Mouse (Mus musculus): ENCODE results near the gene Dclre1b.
"Not testable (repeated sequence)": the region's sequence is repeated elsewhere in the genome, so short reads cannot be mapped to it uniquely, and the experiment has no call there.

Gene Dclre1b
- long read RNA-seq, experiment 1, full-length matches to known transcripts: 3 of 5 reads
- long read RNA-seq, experiment 1, partial matches to known transcripts: 0 of 5 reads
- long read RNA-seq, experiment 1, other reads (novel, unspliced or antisense): 2 of 5 reads
- long read RNA-seq, experiment 2, full-length matches to known transcripts: 7 of 8 reads
- long read RNA-seq, experiment 2, partial matches to known transcripts: 0 of 8 reads
- long read RNA-seq, experiment 2, other reads (novel, unspliced or antisense): 1 of 8 reads

DNA sequence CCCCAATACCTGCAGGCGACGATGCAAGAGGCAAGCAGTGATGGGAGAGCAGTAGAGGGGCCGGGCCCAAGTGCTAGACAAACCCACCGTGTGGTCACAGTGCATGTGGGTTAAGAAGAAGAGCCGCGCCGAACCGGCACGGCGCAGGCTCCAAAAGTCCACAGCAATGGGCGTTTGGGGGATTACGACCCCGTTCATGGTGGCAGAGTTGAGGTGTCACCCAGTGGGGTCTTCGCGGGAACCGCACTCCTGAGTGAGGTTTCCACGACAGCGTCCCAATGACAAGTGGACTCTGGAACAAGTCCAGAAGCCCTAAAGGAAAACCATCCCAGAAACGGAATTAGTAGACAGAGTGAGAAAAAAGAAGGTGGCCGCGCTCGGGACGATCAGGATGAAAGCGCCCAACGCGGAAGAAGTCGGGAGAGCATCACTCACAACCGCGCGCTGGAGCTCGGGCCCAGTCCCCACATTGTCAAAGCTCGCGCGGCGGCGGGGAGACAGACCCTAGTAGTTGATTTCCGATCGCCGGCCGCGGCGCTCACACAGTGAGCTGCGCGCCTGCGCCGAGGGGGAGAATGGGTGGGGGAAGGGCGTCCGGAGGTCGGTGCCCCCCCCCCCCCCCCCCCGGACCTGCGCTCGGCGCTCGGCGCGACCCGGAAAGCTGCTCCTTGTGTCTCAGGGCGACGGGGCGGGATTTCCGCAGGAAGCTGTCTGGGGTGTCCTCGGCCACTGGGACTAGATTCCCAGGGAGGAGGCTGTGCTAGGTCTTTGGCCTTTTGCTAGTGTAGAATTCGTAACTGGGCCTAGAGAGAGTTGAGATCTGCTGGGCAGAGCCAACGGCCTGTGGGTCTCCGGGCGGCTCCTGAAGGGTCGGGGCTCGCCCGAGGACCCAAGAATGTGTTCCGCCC is at the start of gene Dclre1b, which contains the start of the genes Ap4b1 and Gm43064:
Dclre1b (minus strand) TSS at position 554 of the 908 bp plus-strand sequence.
Ap4b1 (plus strand) TSS at position 630 of the 908 bp plus-strand sequence.
Gm43064 (plus strand) TSS at position 683 of the 908 bp plus-strand sequence.
- intact Hi-C loops (cut with DNase I): loop anchor here (2.0 kb wide), 1 partner anchor 18 kb away; the partner anchor contains the start of gene Hipk1

DNA sequence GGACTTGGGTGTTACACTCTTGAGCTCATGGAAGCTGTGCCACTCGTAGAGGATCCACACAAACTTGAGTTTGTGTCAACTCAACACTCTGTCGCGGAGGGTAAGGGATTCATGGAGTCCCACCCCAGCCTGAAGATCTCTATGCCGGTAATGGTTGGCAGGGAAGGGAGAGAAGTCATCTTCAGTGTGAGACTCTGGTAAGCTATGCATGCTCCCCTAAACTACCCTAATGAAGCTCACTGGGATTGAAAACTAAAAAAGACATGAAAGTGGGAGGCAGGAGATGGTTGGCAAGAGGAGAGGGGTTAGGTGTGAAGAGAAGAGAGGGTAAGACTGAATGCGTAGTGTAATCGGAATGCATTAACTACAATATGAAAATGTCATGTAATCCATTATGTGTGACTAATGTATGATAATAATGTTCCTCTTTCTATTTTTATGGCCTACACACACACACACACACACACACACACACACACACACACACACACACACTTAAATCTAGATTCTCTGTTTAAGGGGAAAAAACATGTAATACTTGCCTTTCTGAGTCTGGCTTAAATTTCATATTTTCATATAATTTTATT is 48.8 kb upstream of the Dclre1b start:
- intact Hi-C loops (cut with DNase I): no loop called here

DNA sequence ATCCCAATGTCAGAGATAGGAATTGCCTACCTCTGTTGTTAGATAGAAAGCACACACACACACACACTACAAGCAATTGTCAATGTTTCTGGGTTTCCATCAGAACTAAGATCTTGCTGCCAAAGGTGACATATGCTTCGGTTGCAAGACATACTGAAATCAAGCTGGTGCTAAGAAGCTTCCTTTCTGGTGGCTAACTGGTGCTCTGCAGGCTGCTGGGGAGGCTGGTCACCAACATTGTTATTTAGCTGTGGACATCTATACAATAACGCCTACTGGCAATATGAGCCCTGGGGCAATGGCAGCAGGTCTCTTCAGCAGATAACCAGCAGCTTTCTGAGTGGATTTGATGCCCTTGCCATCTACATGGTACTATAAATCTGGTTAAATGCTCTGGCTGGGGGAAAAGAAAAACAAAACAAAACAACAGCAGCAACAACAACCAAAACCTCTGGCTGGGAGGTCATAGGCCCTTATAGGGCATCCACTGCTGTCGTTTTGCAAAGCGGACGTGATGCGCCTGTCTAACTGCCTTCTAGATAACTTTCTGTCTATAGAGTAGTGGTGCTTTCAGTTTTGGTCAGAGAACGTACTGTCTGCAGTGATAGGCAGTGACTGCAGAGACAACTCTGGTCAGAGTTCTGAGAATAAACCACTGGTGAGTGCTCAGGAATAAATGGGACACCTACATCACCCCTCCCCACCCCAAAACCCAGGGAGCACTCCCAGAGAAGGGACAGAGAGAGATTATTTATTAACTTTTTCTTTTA is 48.0 kb upstream of the Dclre1b start:
- intact Hi-C loops (cut with DNase I): no loop called here

DNA sequence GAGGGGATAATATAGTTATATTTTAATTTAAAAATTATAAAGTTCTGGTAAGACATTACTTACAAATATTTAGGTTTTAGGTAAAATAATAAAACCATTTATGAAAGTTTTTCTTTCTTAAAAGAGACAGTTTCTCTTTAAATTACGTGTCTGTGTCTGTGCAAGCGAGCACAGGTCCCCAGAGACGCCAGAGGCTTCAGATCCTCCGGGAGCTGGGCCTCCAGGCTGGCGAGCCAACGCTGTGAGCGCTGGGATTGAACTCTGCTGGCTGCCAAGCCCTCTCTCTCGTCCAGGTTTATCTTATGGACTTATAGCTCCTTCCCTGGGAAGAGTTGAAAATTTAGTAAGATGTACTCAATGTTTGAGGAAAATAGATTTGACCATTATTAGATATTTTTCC is 44.6 kb upstream of the Dclre1b start:
- intact Hi-C loops (cut with DNase I): no loop called here

DNA sequence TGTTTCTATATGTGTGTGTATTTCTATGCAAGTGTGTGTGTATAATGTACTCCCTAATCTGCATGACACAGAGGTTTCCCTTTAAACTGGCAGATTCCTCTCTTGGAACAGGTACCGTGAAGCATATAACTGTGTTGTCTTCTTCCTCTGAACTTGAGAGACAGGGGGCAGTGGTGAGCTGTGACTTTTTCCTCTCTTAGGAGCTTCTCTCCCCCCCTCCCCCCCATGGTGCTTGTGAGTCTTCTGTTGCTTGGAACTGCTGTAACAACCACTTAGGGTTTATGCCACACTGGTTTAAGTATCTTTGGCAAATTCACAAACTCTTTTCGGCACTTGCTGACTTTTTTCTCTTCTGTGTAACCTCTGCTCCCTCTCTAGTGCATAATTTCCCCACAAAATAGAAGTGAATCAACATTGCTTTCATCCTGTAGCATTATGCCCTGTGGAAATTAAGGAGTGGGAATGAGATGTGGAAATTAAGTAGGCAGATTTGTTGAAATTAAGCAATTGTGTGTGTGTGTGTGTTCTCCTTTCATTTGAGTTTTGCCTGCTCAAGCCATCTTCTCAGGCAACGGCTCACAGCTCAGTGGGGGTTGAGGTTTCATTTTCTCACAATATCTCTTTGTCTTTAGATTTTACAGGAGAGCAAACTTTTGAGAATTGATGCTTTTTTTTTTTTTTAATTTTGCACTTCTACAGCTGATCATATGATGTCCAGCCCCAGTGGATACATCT is 43.5 kb upstream of the Dclre1b start:
- intact Hi-C loops (cut with DNase I): no loop called here

DNA sequence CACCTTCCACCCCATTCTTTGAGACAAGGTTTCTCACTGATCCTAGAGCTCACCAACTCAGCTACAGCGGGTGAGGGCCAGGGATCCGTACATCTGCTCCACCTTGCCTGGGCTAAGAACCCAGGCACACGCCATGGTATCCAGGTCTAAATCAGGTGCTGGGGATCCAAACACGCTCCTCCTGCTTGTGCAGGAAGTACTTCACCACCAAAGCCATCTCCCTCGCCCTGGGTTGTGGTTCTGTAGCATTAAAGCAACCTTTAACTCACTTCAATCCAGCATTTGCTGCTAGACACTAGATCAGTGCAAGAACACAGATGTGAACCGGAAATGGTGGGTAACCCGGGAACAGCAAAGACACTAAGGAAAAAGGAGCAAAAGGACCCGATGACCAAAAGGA is 42.6 kb upstream of the Dclre1b start:
- intact Hi-C loops (cut with DNase I): no loop called here

DNA sequence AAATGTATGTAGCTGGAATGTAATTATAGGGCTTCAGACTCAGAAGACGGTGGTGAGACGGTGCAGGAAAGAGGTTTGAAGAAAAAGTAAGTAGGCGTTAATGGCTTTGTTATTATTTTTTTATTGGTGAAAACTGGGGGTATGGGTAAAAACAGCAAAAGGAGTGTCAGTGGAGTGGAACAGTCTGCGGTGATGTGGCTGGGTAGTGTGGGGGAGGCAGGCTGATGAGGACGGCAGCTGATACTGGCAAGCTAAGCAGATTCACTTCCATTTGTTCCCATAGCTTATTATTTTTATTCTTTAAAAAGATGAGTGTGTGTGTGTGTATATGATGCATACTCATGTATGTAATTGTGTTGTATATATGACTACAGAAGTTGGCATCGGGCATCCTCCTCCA is 42.2 kb upstream of the Dclre1b start:
- intact Hi-C loops (cut with DNase I): no loop called here

DNA sequence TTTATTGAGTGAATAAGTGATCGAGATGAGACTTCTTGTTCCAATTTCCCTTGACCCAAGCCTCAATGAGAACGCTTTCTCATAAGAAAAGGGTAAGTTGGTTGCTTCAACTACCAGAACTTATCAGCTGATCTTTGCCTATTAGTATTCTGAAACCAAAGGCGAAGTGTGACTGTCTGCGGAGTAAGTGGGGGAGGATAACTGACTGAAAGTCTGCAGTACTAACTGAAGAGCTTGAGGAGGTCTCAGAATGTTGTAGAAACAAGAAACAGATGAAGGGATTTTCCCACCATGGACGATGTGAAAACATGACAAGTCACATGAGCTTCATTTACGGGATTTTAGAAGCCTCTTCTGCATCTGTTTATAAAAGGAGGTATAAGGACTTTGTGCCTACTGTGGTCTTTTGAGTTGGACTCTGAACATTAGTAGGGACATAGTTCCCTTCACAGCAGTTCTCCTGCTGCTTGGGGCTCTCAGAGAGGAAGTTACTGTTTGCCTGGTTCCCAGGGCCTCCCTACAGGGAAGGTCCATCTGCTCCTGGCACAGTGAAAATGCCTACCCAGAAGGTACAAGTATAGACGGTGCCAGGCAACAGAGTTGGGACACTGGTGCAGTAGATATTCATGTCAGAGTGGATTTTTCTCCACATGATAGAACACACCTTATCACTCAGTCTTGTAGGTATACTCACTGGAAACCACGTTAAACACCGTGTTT is 41.6 kb upstream of the Dclre1b start:
- intact Hi-C loops (cut with DNase I): no loop called here

DNA sequence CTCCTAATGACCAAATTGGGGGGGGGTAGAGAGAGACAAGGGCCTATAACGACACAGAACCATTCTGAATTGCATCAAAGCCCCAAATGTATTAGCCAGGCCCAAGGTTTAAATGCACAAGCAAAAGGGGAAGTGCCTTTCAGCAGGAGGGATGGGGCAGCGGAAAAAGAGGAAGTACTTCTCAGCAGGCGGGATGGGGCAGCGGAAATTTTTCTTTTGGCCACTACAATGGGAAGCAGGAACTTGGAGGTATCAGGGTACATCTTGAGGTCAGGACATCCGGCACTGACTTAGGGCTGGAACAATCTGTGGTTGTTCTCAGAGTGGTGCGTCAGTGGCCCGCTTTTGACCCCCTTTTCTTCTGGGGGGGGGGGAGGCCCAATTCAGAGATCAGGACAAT is 31.7 kb upstream of the Dclre1b start:
- intact Hi-C loops (cut with DNase I): not testable (repeated sequence)

DNA sequence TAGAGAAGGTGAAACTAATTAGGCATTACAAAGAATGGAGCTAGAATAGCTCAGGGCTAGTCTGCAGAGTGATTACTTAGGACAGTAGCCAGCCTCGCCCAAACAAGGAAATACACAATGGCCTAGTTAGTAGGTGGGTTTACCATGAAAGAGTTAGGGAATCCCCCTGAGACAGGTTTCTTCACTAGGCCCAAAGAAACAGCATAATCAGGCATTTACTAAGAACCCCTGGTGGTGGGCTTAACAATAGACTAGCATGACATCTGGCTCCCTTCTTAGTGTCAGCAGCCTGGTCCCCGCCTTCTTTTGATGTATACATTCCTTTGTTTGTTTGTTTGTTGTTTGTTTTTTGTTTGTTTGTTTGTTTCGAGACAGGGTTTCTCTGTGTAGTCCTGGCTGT is 31.0 kb upstream of the Dclre1b start:
- intact Hi-C loops (cut with DNase I): not testable (repeated sequence)

DNA sequence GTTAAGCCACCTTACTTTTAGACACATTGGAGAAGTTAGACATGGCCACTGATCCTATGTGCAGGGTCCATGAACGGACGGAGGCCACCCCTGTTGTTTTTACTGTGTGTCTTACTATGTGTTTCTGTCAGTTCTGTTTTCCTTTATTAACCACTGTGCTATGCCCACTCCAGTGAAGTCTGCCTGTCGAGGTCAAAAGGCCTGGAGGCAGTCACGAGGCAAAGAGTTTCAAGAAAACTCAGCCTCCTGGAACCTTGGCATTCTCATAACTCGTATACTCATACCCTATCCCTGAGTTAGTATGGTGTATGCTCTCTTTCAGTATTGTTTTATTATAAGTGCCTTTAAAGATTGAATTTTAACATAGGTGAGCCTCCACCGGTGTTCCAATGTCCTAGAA is 30.5 kb upstream of the Dclre1b start:
- intact Hi-C loops (cut with DNase I): no loop called here

DNA sequence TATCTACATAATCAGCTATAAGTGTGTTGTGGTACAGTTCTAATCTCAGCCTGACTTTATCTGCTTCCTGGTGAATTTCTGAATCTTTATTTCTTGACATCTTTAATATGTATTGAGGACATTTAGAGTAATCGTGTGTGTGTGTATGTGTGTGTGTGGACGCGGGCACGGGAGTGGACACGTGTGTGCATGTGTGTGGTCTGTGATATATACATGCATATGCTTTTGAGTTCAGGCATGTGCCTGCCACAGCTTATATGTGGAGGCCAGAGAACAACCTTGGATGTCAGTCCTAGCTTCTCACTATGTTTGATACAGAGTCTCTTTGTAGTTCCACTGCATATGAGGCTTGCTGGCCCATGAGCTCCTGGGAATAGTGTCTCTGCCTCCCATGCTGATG is 27.2 kb upstream of the Dclre1b start:
- intact Hi-C loops (cut with DNase I): no loop called here

DNA sequence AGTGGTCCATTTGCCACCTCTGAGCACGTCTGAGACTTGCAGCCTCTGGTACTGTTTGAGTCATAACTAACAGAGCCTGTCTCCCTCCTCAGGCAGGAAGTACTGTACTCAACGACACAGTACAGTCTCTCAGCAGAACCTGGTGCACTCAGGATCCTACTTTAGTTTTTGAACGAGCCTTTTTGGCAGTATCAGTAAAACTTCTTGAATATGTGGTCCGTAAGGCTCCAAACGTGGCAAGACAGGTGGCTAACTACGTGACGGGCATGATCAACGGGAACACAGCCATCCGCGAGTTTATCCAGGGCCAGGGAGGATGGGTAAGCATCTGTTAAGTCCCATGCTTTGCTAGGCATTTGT is 26.7 kb upstream of the Dclre1b start:
- intact Hi-C loops (cut with DNase I): no loop called here

DNA sequence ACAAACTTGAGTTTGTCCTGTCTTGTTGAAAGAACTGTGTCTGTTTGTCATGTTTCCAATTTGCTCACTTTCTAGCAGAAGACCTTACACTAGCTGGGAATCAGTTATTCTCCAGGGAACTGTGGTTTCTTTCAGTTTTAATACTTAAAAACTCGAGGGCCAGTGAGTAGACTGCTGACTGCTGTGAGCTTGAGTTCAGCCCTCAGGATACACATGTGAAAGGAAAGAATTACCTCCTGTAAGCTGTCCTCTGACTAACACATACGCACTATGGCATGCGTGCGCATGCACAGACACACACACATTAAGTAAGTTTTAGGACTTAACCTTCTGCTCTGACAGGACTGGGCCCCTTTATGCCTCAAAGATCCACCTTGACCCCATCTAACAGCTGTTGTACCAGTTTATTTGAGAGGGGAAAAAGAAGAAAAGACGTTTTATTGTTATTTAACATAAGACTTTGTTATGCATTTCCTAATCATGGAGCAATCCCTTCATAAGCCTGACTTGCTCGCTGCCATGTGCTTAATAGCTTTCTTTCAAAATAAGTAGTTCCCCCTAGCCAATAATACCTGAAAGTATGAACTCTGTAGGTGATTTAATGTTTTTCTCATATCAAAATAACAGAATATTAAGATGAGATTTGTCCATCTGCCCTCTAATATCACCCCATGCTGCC is 26.2 kb upstream of the Dclre1b start:
- intact Hi-C loops (cut with DNase I): no loop called here

DNA sequence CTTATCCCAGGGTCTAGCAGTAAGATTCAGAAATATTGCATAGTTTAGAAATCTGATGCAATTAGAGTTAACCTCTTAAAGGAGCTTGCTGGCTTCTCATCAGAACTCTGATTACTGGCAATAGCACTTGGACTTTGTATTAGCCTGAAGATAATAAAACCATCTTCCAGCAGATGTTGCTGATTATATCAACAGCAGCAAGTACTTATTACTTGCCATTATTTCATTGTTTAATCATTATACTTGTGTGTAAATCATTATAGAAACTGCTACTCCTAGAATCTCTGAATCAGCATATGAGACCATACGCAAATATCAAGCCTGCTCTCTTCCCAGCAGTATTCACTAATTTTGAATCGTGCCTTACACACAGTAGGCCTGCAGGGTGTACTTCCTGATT is 24.8 kb upstream of the Dclre1b start:
- intact Hi-C loops (cut with DNase I): no loop called here

DNA sequence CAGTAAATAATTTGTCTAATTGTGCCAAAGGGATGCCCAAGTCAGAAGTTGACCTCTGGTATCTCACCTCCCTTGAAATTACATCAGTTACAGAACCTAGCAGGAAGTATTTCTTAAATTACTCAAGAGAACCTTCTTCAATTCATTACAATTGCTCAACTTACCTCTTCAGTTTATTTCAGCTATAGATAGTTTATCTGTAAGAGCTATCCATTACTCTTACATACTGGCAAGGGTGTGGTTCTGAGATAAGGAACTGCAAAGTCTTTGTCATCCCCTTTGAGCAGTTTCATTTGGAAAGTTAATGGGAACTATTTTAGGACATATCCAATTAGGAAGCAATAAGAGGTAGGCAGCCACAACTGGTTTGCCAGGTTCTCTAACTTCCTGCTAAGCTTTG is 23.2 kb upstream of the Dclre1b start, which contains the start of gene Bcl2l15:
Bcl2l15 (plus strand) TSS at position 176 of the 400 bp plus-strand sequence.
- intact Hi-C loops (cut with DNase I): no loop called here

DNA sequence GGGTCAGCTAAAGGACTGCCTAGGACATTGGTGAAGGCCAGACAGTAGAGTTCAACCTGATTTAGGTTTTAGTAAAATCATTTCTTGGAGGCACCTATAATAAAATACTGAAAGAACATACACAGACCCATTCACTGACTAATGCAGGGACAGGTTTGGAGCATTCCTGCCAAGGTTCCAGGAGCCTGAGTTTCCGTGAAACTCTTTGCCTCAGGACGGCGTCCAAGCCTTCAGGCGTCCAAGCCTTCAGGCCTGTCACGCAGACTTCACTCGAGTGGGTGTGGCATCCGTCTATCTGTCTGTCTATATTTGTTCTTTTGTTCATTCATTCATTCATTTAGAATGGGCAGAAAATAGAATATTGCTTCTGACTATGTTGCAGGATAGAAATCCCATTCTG is 21.9 kb upstream of the Dclre1b start:
- intact Hi-C loops (cut with DNase I): no loop called here

DNA sequence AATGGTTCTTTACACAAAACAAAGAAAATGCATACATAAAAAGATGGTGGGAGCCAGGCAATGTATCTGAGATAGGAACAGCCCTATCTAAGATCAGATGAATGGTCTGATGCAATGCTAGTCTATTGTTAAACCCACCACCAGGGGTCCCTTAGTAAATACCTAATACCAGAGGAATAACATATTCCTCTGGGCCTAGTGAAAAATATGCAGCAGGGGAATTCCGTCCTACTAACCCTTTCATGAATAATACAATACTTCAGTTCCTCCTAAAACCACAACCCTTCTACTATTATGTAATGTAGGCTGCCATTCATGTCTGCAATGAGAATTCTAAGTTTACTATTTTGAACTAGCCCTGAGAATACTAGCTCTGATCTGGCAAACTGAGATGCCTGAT is 21.4 kb upstream of the Dclre1b start:
- intact Hi-C loops (cut with DNase I): not testable (repeated sequence)

DNA sequence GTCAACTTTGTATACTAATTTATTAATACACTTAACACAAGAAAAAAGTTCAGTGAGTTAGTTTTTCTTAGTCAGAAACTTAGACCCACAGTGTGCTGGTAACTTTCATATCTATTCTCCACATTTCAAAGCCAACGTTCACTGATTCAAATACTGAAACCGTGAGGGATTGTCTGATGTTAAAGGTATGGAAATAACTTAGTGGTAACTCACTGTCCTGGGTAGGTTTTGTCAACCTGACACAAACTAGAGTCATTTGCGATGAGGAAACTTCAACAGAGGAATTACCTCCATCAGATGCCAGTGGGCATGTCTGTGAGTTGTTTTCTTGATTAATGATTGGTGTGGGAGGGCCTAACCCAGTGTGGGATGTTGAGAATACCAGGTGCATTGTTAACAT is 19.8 kb upstream of the Dclre1b start:
- intact Hi-C loops (cut with DNase I): no loop called here
